Mouse (Mus musculus) testis, adult 2 months (tissue): ENCODE measurements at regions not wholly inside any gene's neighbourhood (a gene's known extent, or its start where the extent isn't known, plus 50 kb on each side); places are given as distances from the start of the nearest gene placed in this dataset.

Source experiments
- H3K27ac ChIP-seq: fragments of 200-500 bp; 2 replicates; pipeline ENCODE4 v1.5.1; 2012; ENCODE audit warnings: low read depth, low read length; ENCODE audit not compliant: control insufficient read depth, insufficient read depth
- H3K27me3 ChIP-seq: fragments of 200-500 bp; 2 replicates; pipeline ENCODE4 v1.6.1; 2012; ENCODE audit warnings: mild to moderate bottlenecking, low read length, moderate library complexity; ENCODE audit not compliant: control insufficient read depth, insufficient read depth
- H3K36me3 ChIP-seq: fragments of 200-500 bp; 2 replicates; pipeline ENCODE4 v1.6.1; 2012; ENCODE audit warnings: mild to moderate bottlenecking, low read length; ENCODE audit not compliant: control insufficient read depth, insufficient read depth
- H3K4me1 ChIP-seq: fragments of 200-500 bp; 2 replicates; pipeline ENCODE4 v1.6.1; 2012; ENCODE audit warnings: low read length; ENCODE audit not compliant: control insufficient read depth, insufficient read depth
- H3K4me3 ChIP-seq: fragments of 200-500 bp; 2 replicates; pipeline ENCODE4 v1.5.1; 2012; ENCODE audit warnings: low read depth, mild to moderate bottlenecking, low read length, moderate library complexity, mixed read lengths; ENCODE audit not compliant: control insufficient read depth
- CTCF ChIP-seq: fragments of 200-500 bp; IDR thresholded peaks from 2 replicates; pipeline ENCODE4 v1.5.1; 2012; ENCODE audit warnings: low read depth, mild to moderate bottlenecking, inconsistent platforms, low read length, moderate library complexity; ENCODE audit not compliant: control insufficient read depth, insufficient read depth, insufficient replicate concordance
- POLR2A ChIP-seq: fragments of 200-500 bp; IDR thresholded peaks from 2 replicates; pipeline ENCODE4 v1.6.1; 2012; ENCODE audit warnings: low read depth, mild to moderate bottlenecking, inconsistent platforms, low read length, moderate library complexity; ENCODE audit not compliant: control insufficient read depth

- TF ChIP-seq CTCF (no peak), POLR2A (no peak)
- no peak overlapping the region for H3K27ac ChIP-seq
- no peak overlapping the region for H3K4me3 ChIP-seq
- no peaks in the 10 kb centered on the region for H3K36me3 ChIP-seq
- no peaks in the 10 kb centered on the region for H3K4me1 ChIP-seq
- no peaks in the 10 kb centered on the region for H3K27me3 ChIP-seq
Observed at GRCm38 (mm10) chr12:56414861-56415765, 69.4 kb upstream of the Mbip start.

GRCm38 (mm10) chr12:56405658-56406057, 60.0 kb upstream of the Mbip start:
- TF ChIP-seq POLR2A (no peak), CTCF (no peak)
- Histone ChIP-seq H3K4me3 (no peak overlapping the region), H3K4me1 (no peaks in the 10 kb centered on the region), H3K36me3 (no peaks in the 10 kb centered on the region), H3K27me3 (no peaks in the 10 kb centered on the region), H3K27ac (no peak overlapping the region)

GRCm38 (mm10) chr12:56404833-56405232, 59.1 kb upstream of the Mbip start:
- Histone ChIP-seq H3K27ac (no peak overlapping the region), H3K4me1 (no peaks in the 10 kb centered on the region), H3K4me3 (no peak overlapping the region), H3K27me3 (no peaks in the 10 kb centered on the region), H3K36me3 (no peaks in the 10 kb centered on the region)
- TF ChIP-seq CTCF (peak; percentile 82; the same call in 1 of the 2 replicates), POLR2A (no peak)

GRCm38 (mm10) chr12:56404262-56404661, 58.6 kb upstream of the Mbip start:
- Histone ChIP-seq H3K27me3 (no peaks in the 10 kb centered on the region), H3K4me1 (no peaks in the 10 kb centered on the region), H3K27ac (no peak overlapping the region), H3K36me3 (no peaks in the 10 kb centered on the region), H3K4me3 (no peak overlapping the region)
- TF ChIP-seq POLR2A, result no peak
- no peak for TF ChIP-seq CTCF

- no peaks in the 10 kb centered on the region for H3K4me1 ChIP-seq
- no peak for TF ChIP-seq CTCF
- no peak for TF ChIP-seq POLR2A
- no peak overlapping the region for H3K27ac ChIP-seq
- H3K4me3 ChIP-seq, result no peak overlapping the region
- H3K36me3 ChIP-seq, result no peaks in the 10 kb centered on the region
- H3K27me3 ChIP-seq, result no peaks in the 10 kb centered on the region
Observed at GRCm38 (mm10) chr12:56403626-56404025, 57.9 kb upstream of the Mbip start.

- TF ChIP-seq CTCF (no peak), POLR2A (no peak)
- no peak overlapping the region for H3K4me3 ChIP-seq
- H3K36me3 ChIP-seq, result no peaks in the 10 kb centered on the region
Observed at GRCm38 (mm10) chr12:56402844-56403243, 57.1 kb upstream of the Mbip start.

GRCm38 (mm10) chr12:56402137-56402536, 56.4 kb upstream of the Mbip start:
- TF ChIP-seq CTCF, result no peak
- no peak for TF ChIP-seq POLR2A
- Histone ChIP-seq H3K4me1 (no peaks in the 10 kb centered on the region), H3K4me3 (no peak overlapping the region), H3K27me3 (no peaks in the 10 kb centered on the region), H3K36me3 (no peaks in the 10 kb centered on the region), H3K27ac (no peak overlapping the region)

More at GRCm38 (mm10) chr12:56402844-56403243, 57.1 kb upstream of the Mbip start:
- Histone ChIP-seq H3K27ac (no peak overlapping the region), H3K27me3 (no peaks in the 10 kb centered on the region), H3K4me1 (no peaks in the 10 kb centered on the region)
